Mouse (Mus musculus) heart, adult 2 months (tissue): ENCODE measurements around the gene Mdfi.
A peak's percentile ranks its signal among the peaks of the same experiment; 100 is the strongest.

Source experiments
- CTCF ChIP-seq: fragments of 200-600 bp; IDR thresholded peaks from 2 replicates; pipeline ENCODE4 v1.8.1; 2022; ENCODE audit warnings: antibody characterized with exemption, mild to moderate bottlenecking, moderate library complexity
- EP300 ChIP-seq: fragments of 200-500 bp; IDR thresholded peaks from 2 replicates; pipeline ENCODE4 v1.6.1; 2011; ENCODE audit warnings: low read depth, low read length, control low read depth; ENCODE audit not compliant: insufficient read depth
- POLR2A ChIP-seq: fragments of 200-500 bp; IDR thresholded peaks from 2 replicates; pipeline ENCODE4 v1.6.1; 2011; ENCODE audit warnings: mild to moderate bottlenecking, low read depth, low read length, control low read depth; ENCODE audit not compliant: insufficient read depth

DNA sequence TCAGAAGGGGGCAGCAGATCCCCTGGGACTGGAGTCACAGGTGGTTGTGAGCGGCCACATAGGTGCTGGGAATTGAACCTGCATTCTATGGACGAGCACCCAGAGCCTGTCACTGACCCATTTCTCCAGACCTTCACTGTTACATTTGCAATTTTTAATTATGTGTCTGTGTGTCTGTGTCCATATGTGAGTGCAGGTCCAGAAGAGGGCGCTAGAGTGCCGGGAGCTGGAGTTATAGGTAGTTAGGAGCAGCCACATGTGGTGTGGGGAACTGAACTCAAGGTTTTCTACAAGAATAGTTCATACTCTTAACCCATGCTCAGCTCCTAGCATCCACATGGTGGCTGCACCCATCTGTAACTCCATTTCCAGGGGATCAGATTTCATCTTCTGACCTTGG lies 37.5 kb downstream of the Mdfi start:
- TF ChIP-seq CTCF: peak; percentile 50
- TF ChIP-seq POLR2A: no peak
- no peak for TF ChIP-seq EP300
